ENCODE assay signal across 10 mouse cellular contexts in genomic region chr7:118850676-118851290, GRCm38 (mm10). TPM values are rescaled to one million over a fixed set of nuclear protein-coding genes. Genes with fewer than 3 reads are reported as not detected.
DNase-seq lines count a peak whose midpoint lies in the region; ATAC-seq and TF ChIP-seq lines count a peak whose summit lies in the region.
"Had no signal": no experiment of that assay in that cellular context is flagged by ENCODE, and none has a peak within 500 bp of the region (broad histone marks: within the 10 kb centered on the region; RNA-seq: fewer than 3 reads in every experiment).

No protein-coding gene starts in this region.

- no peak overlapping the region for H3K4me3 ChIP-seq in heart, embryonic 12.5 days
- no peak overlapping the region for H3K4me3 ChIP-seq in left cerebral cortex, adult 2 months
- H3K4me3 ChIP-seq: hindbrain, embryonic 13.5 days; limb, embryonic 12.5 days had no signal

- H3K9me3 ChIP-seq in heart, embryonic 12.5 days (replicated peaks): no peaks in the 10 kb centered on the region
- H3K9me3 ChIP-seq: hindbrain, embryonic 13.5 days; limb, embryonic 12.5 days had no signal

- H3K4me1 ChIP-seq in heart, embryonic 12.5 days (replicated peaks): peaks cover 48% of the 10 kb centered on the region

- ATAC-seq in heart, embryonic 12.5 days (ENCODE audit: insufficient number of reproducible peaks, low FRiP score): no peak

- DNase-seq in heart, adult 11 months: peak; percentile 96
- peak; percentile 30 for DNase-seq in right cerebral cortex, adult 18-20 months
- no peak for DNase-seq in right cerebral cortex, postnatal 36 days (ENCODE audit: low spot score in 2 of 2)
- DNase-seq in brain, embryonic 14.5 days (ENCODE audit: low read depth): peak; percentile 35
- DNase-seq in spleen, postnatal 10 days (ENCODE audit: low spot score in 2 of 2): no peak
- DNase-seq in left cerebral cortex, adult 2 months (ENCODE audit: extremely low spot score in 1 of 2, low spot score in 2 of 2): no peak
- no peak for DNase-seq in right cerebral cortex, postnatal 25 days

- TF ChIP-seq CTCF in brain, embryonic 14.5 days (IDR thresholded peaks at IDR 0.05; ENCODE audit: borderline replicate concordance, extremely low read depth, insufficient read depth, insufficient read length): no peak
- TF ChIP-seq CTCF in left cerebral cortex, adult 2 months (IDR thresholded peaks at IDR 0.05): no peak

- TF ChIP-seq POLR2A in brain, embryonic 14.5 days (IDR thresholded peaks at IDR 0.05; ENCODE audit: borderline replicate concordance, extremely low read depth, insufficient read depth, insufficient read length, poor library complexity, severe bottlenecking): no peak

- intact Hi-C loops in left cerebral cortex, adult 2 months (cut with DNase I): loop anchor here (5.0 kb wide), 1 partner anchor 83 kb away; no protein-coding TSS in a partner anchor

- no peak overlapping the region for H3K9ac ChIP-seq in heart, embryonic 12.5 days
- H3K9ac ChIP-seq: hindbrain, embryonic 13.5 days; limb, embryonic 12.5 days had no signal

- no peak overlapping the region for H3K4me2 ChIP-seq in heart, embryonic 12.5 days
- H3K4me2 ChIP-seq: hindbrain, embryonic 13.5 days; limb, embryonic 12.5 days had no signal

- H3K36me3 ChIP-seq in heart, embryonic 12.5 days: peaks cover 77% of the 10 kb centered on the region

- no peak overlapping the region for H3K27ac ChIP-seq in heart, embryonic 12.5 days (ENCODE audit: poor library complexity, severe bottlenecking)
- H3K27ac ChIP-seq in left cerebral cortex, adult 2 months: no peak overlapping the region
- H3K27ac ChIP-seq: hindbrain, embryonic 13.5 days; limb, embryonic 12.5 days had no signal

- no peaks in the 10 kb centered on the region for H3K27me3 ChIP-seq in heart, embryonic 12.5 days (replicated peaks)
- H3K27me3 ChIP-seq: hindbrain, embryonic 13.5 days; limb, embryonic 12.5 days had no signal

- WGBS in heart, embryonic 12.5 days: 77% methylated on average over 9 of the region's 9 CpGs

RNA-seq across cellular contexts. Expression of gene Iqck, which starts 4.8 kb away (rescaled TPM):
- polyA plus RNA-seq in heart, embryonic 12.5 days (2016; fragmentation: Nextera tagmentation; extraction: Ambion mirVana): 1.1 and 1.5 TPM in 2 replicates
- polyA plus RNA-seq in brain, embryonic 14.5 days (2012; rRNA removed): 4.1 and 6.1 TPM in 2 replicates
- total RNA-seq in left cerebral cortex, adult 2 months (2021): 1 to 10 TPM; 3.7 to 4.3 TPM

RNA-seq across cellular contexts. Expression of gene Knop1, which starts 5.3 kb away (rescaled TPM):
- polyA plus RNA-seq in heart, embryonic 12.5 days (2016; fragmentation: Nextera tagmentation; extraction: Ambion mirVana): 63.5 and 65.6 TPM in 2 replicates
- 33.5 and 37.0 TPM in 2 replicates for polyA plus RNA-seq in brain, embryonic 14.5 days (2012; rRNA removed)
- total RNA-seq in left cerebral cortex, adult 2 months (2021): 10 to 100 TPM; 25.9 to 27.0 TPM

Comparison
In these comparisons a context has a peak if more than half of its experiments do, and no peak if none do; other contexts are left out.
1. DNase-seq: peak in heart, adult 11 months (single experiment), right cerebral cortex, adult 18-20 months (single experiment) and brain, embryonic 14.5 days (single experiment); none in right cerebral cortex, postnatal 36 days (0 of 2), spleen, postnatal 10 days (0 of 2), left cerebral cortex, adult 2 months (0 of 2) and right cerebral cortex, postnatal 25 days (single experiment).